Mouse (Mus musculus) midbrain, embryonic 15.5 days (tissue): ENCODE data around the gene Ltbr. TPM values are rescaled to one million over a fixed set of nuclear protein-coding genes. Genes with fewer than 3 reads are reported as not detected.

Experiments used
- polyA plus RNA-seq: library from polyadenylated mRNA; unstranded; fragments of >200 nt; fragmentation: Nextera tagmentation; extraction: Ambion mirVana; gene quantifications from 2 replicates; pipeline ENCODE4 v1.2.1, GENCODE M21; 2015

The Ltbr gene
- polyA plus RNA-seq, 1 experiment from 2014 or later: 14.2 TPM

Other genes starting within 250 kb of the Ltbr start
- gene Lpar5, start 246.0 kb downstream of the Ltbr start, polyA plus RNA-seq: 0.56 and 0.60 TPM in 2 replicates
- 105 and 125 TPM in 2 replicates for gene Chd4, start 217.9 kb downstream of the Ltbr start, polyA plus RNA-seq
- 48.4 and 49.1 TPM in 2 replicates for gene Nop2, start 182.0 kb downstream of the Ltbr start, polyA plus RNA-seq
- 22.0 and 23.3 TPM in 2 replicates for gene Iffo1, start 168.6 kb downstream of the Ltbr start, polyA plus RNA-seq
- 1,389 and 1,453 TPM in 2 replicates for gene Gapdh, start 147.4 kb downstream of the Ltbr start, polyA plus RNA-seq
- 58.3 and 58.6 TPM in 2 replicates for gene Ncapd2, start 122.2 kb downstream of the Ltbr start, polyA plus RNA-seq
- gene Mrpl51, start 122.1 kb downstream of the Ltbr start, polyA plus RNA-seq: 129 and 131 TPM in 2 replicates
- 15.5 and 16.5 TPM in 2 replicates for gene Vamp1, start 98.3 kb downstream of the Ltbr start, polyA plus RNA-seq
- gene Tapbpl, start 82.0 kb downstream of the Ltbr start, polyA plus RNA-seq: 6.3 TPM in 2 replicates
- 1.4 and 2.3 TPM in 2 replicates for gene Cd27, start 76.9 kb downstream of the Ltbr start, polyA plus RNA-seq
- gene Tuba3a, start 27.8 kb downstream of the Ltbr start, polyA plus RNA-seq: not detected in 2 replicates
- 0.70 and 0.72 TPM in 2 replicates for gene Scnn1a, start 6.8 kb upstream of the Ltbr start, polyA plus RNA-seq
- 11.6 and 14.6 TPM in 2 replicates for gene Tnfrsf1a, start 35.5 kb upstream of the Ltbr start, polyA plus RNA-seq
- gene Plekhg6, start 66.9 kb upstream of the Ltbr start, polyA plus RNA-seq: 0.23 and 0.32 TPM in 2 replicates
- gene Cd9, start 180.9 kb upstream of the Ltbr start, polyA plus RNA-seq: 58.9 and 66.9 TPM in 2 replicates
- gene Vwf, start 232.9 kb upstream of the Ltbr start, polyA plus RNA-seq: 10.8 and 11.3 TPM in 2 replicates